In the genomic region with DNA sequence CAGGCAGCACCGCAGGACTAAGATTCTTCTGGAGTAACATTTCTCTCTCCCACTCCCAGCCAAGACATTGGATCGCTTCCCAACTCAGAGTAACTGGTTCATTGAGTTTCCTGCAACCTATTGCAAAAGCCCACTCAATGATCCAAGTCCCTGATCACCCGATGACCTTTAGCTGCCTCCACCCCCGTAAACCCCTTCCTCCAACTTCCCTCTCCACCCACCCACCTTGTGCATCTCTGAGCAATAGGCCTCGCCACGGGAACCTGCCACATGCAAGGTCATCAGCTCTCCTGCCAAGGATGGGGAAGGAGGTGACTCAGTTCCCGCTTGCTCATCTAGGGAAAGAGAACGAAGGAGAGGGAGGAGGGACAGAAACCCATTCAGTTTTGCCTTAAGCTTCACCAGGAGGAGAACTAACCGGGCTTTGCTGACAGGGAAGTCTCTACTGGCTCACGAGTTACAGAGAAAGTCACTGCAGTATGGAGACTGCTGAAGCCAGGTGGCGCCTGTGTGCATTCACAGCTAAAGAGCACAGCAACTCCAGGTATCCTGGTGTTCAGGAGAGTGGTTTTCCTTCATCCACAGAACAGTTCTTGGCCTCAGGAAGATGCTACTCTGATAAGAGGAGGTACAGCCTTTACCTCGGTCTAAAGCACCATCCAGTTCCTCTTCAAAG, we compare ENCODE assay signal across 9 mouse cellular contexts. TPM values are rescaled to one million over a fixed set of nuclear protein-coding genes. Genes with fewer than 3 reads are reported as not detected.
DNase-seq lines count a peak whose midpoint lies in the region; TF ChIP-seq lines count a peak whose summit lies in the region.
"Had no signal": no experiment of that assay in that cellular context is flagged by ENCODE, and none has a peak within 500 bp of the region (broad histone marks: within the 10 kb centered on the region; RNA-seq: fewer than 3 reads in every experiment).

No protein-coding gene starts in this region.

- H3K9me3 ChIP-seq in E14TG2a.4 (ENCODE audit: low read length), result 0 out of 2 replicates have a peak, but pooled peaks cover 3% of the 10 kb centered on the region
- no peaks in the 10 kb centered on the region for H3K9me3 ChIP-seq in embryonic facial prominence, embryonic 10.5 days
- H3K9me3 ChIP-seq: forebrain, embryonic 15.5 days; hindbrain, embryonic 12.5 days had no signal

- no peak for TF ChIP-seq POLR2A in kidney, adult 2 months (IDR thresholded peaks at IDR 0.05; ENCODE audit: low read depth, low read length)
- TF ChIP-seq POLR2A in brain, embryonic 14.5 days (IDR thresholded peaks at IDR 0.05; ENCODE audit: borderline replicate concordance, extremely low read depth, insufficient read depth, insufficient read length, poor library complexity, severe bottlenecking), result no peak

- 35% methylated on average over 12 of the region's 12 CpGs for WGBS in kidney, adult 2 months
- WGBS in embryonic facial prominence, embryonic 10.5 days, result 51% methylated on average over 12 of the region's 12 CpGs

- H3K4me1 ChIP-seq in kidney, adult 2 months (ENCODE audit: control insufficient read depth, insufficient read depth, low read length), result no peaks in the 10 kb centered on the region
- H3K4me1 ChIP-seq in E14TG2a.4 (replicated peaks; ENCODE audit: low read depth, low read length), result peaks cover 81% of the 10 kb centered on the region
- peaks cover 21% of the 10 kb centered on the region for H3K4me1 ChIP-seq in embryonic facial prominence, embryonic 10.5 days
- H3K4me1 ChIP-seq: forebrain, embryonic 15.5 days had no signal

- no peak for DNase-seq in kidney, adult 2 months
- no peak for DNase-seq in kidney, adult 18-20 months
- peak; percentile 73 for DNase-seq in 416B (ENCODE audit: low read depth)
- peak; percentile 19 for DNase-seq in brain, embryonic 14.5 days (ENCODE audit: low read depth)
- DNase-seq in embryonic facial prominence, embryonic 10.5 days (ENCODE audit: low spot score), result no peak
- no peak for DNase-seq in thymus, postnatal 36 days

- no peak overlapping the region for H3K27ac ChIP-seq in kidney, adult 2 months (ENCODE audit: insufficient read depth, low read depth, low read length)
- H3K27ac ChIP-seq in embryonic facial prominence, embryonic 10.5 days (replicated peaks), result no peak overlapping the region
- H3K27ac ChIP-seq: forebrain, embryonic 15.5 days; hindbrain, embryonic 12.5 days had no signal

- H3K36me3 ChIP-seq in kidney, adult 2 months (ENCODE audit: control insufficient read depth, insufficient read depth, low read length), result no peaks in the 10 kb centered on the region
- no peaks in the 10 kb centered on the region for H3K36me3 ChIP-seq in E14TG2a.4 (ENCODE audit: insufficient read depth, low read length)
- H3K36me3 ChIP-seq in embryonic facial prominence, embryonic 10.5 days (replicated peaks), result no peaks in the 10 kb centered on the region
- H3K36me3 ChIP-seq: forebrain, embryonic 15.5 days; hindbrain, embryonic 12.5 days had no signal

- peak; percentile 55 for TF ChIP-seq CTCF in kidney, adult 2 months (conservative IDR thresholded peaks at IDR 0.05; ENCODE audit: insufficient read depth, insufficient read length, low read depth, low read length)
- peak; percentile 23; the same call in 1 of the 2 replicates for TF ChIP-seq CTCF in E14TG2a.4 (conservative IDR thresholded peaks at IDR 0.05; ENCODE audit: low read length)
- TF ChIP-seq CTCF in brain, embryonic 14.5 days (IDR thresholded peaks at IDR 0.05; ENCODE audit: borderline replicate concordance, extremely low read depth, insufficient read depth, insufficient read length), result peak; percentile 41; the same call in 1 of the 2 replicates

- no peak overlapping the region for H3K4me3 ChIP-seq in kidney, adult 2 months (ENCODE audit: insufficient read depth, low read depth, low read length)
- H3K4me3 ChIP-seq in E14TG2a.4 (replicated peaks; ENCODE audit: low read length), result no peak overlapping the region
- H3K4me3 ChIP-seq in embryonic facial prominence, embryonic 10.5 days, result no peak overlapping the region
- H3K4me3 ChIP-seq: forebrain, embryonic 15.5 days; hindbrain, embryonic 12.5 days had no signal

- no peaks in the 10 kb centered on the region for H3K27me3 ChIP-seq in kidney, adult 2 months (replicated peaks; ENCODE audit: control insufficient read depth, insufficient read depth, low read length)
- H3K27me3 ChIP-seq in E14TG2a.4 (ENCODE audit: insufficient read depth, low read length), result peaks cover 14% of the 10 kb centered on the region
- peaks cover 54% of the 10 kb centered on the region for H3K27me3 ChIP-seq in embryonic facial prominence, embryonic 10.5 days (replicated peaks; ENCODE audit: low read depth, poor library complexity, severe bottlenecking)

RNA-seq across cellular contexts. Expression of a gene that starts 7.2 kb away (rescaled TPM):
- 4.1 and 4.2 TPM in 2 replicates for polyA plus RNA-seq in kidney, adult 2 months (2012; rRNA removed)
- 9.2 and 15.6 TPM in 2 replicates for polyA plus RNA-seq in brain, embryonic 14.5 days (2012; rRNA removed)
- 0.50 and 0.54 TPM in 2 replicates for polyA plus RNA-seq in embryonic facial prominence, embryonic 10.5 days (2016; fragmentation: Nextera tagmentation; extraction: Ambion mirVana)

Comparison
In these comparisons a context has a peak if more than half of its experiments do, and no peak if none do; other contexts are left out.
1. DNase-seq: peak in 416B (single experiment) and brain, embryonic 14.5 days (single experiment); none in kidney, adult 2 months (single experiment), kidney, adult 18-20 months (single experiment), embryonic facial prominence, embryonic 10.5 days (single experiment) and thymus, postnatal 36 days (0 of 2).
2. Peak in every context shown above with its lines, with median percentiles within 50 percentile points of each other: CTCF ChIP-seq.